Mouse (Mus musculus): Measurements from ENCODE around the gene Hoxa3. TPM values are rescaled to one million over a fixed set of nuclear protein-coding genes. Genes with fewer than 3 reads are reported as not detected.

Hoxa3 gene
- polyA plus RNA-seq (2017; shearing (Covaris generic)): not detected

GRCm38 (mm10) chr6:52213119-52213986 lies at the start of gene Hoxa3, which contains the start of gene Gm28308:
Hoxa3 (minus strand) TSS chr6:52213336.
Gm28308 (minus strand) TSS chr6:52213339.

GRCm38 (mm10) chr6:52260654-52261575 lies 47.8 kb upstream of the Hoxa3 start, which contains the start of gene Hoxa13:
Hoxa13 (minus strand) TSS chr6:52260880.

GRCm38 (mm10) chr6:52245757-52246142 lies 32.6 kb upstream of the Hoxa3 start, which contains the start of gene Hoxa11:
Hoxa11 (minus strand) TSS chr6:52245810.

GRCm38 (mm10) chr6:52240389-52241000 lies 27.4 kb upstream of the Hoxa3 start, which contains the start of gene Hoxa10:
Hoxa10 (minus strand) TSS chr6:52240854.

GRCm38 (mm10) chr6:52230516-52231165 lies 17.5 kb upstream of the Hoxa3 start, which contains the start of gene Hoxa9:
Hoxa9 (minus strand) TSS chr6:52231089.

GRCm38 (mm10) chr6:52221337-52221992 lies 8.3 kb upstream of the Hoxa3 start, which contains the start of gene Hoxa7:
Hoxa7 (minus strand) TSS chr6:52221854.

GRCm38 (mm10) chr6:52208072-52208867 lies 4.9 kb downstream of the Hoxa3 start, which contains the start of gene Hoxa6:
Hoxa6 (minus strand) TSS chr6:52208722.

GRCm38 (mm10) chr6:52204050-52204752 lies 8.9 kb downstream of the Hoxa3 start, which contains the start of gene Hoxa5:
Hoxa5 (minus strand) TSS chr6:52204587.

GRCm38 (mm10) chr6:52190906-52191810 lies 22.0 kb downstream of the Hoxa3 start, which contains the start of gene Hoxa4:
Hoxa4 (minus strand) TSS chr6:52191753.

GRCm38 (mm10) chr6:52177061-52177735 lies 35.9 kb downstream of the Hoxa3 start, which contains the start of gene 5730596B20Rik:
5730596B20Rik (plus strand) TSS chr6:52177498.

GRCm38 (mm10) chr6:52164626-52165440 lies 48.3 kb downstream of the Hoxa3 start, which contains the start of gene Hoxa2:
Hoxa2 (minus strand) TSS chr6:52164831.

GRCm38 (mm10) chr6:52158276-52159051 lies 54.7 kb downstream of the Hoxa3 start, which contains the start of gene Hoxa1:
Hoxa1 (minus strand) TSS chr6:52158317.

Data from inflammation-experienced regulatory T-cells, adult 16 weeks (primary cell).